Mouse (Mus musculus) lung, embryonic 15.5 days (tissue): ENCODE results near the gene Sdhc. TPM values are rescaled to one million over a fixed set of nuclear protein-coding genes. Genes with fewer than 3 reads are reported as not detected.

ENCODE experiments used
- ATAC-seq: fragments of 200-750 bp; cut with Nextera tagmentation; 2 replicates; pipeline ENCODE4 v1.8.0; 2017; ENCODE audit warnings: moderate number of reproducible peaks, borderline replicate concordance; ENCODE audit not compliant: low FRiP score, low TSS enrichment; ENCODE audit errors: extremely low read depth
- H3K27ac ChIP-seq: fragments of 300-500 bp; sonication (generic); 2 replicates; pipeline ENCODE4 v1.5.1; 2015; ENCODE audit warnings: moderate library complexity, mild to moderate bottlenecking, inconsistent platforms
- H3K27me3 ChIP-seq: fragments of 300-500 bp; sonication (generic); 2 replicates; pipeline ENCODE4 v1.6.1; 2015; ENCODE audit warnings: inconsistent platforms
- H3K36me3 ChIP-seq: fragments of 300-500 bp; sonication (generic); 2 replicates; pipeline ENCODE4 v1.6.1; 2015; ENCODE audit warnings: inconsistent platforms
- H3K4me1 ChIP-seq: fragments of 300-500 bp; sonication (generic); 2 replicates; pipeline ENCODE4 v1.6.1; 2015; ENCODE audit warnings: inconsistent platforms
- H3K4me2 ChIP-seq: fragments of 300-500 bp; sonication (generic); 2 replicates; pipeline ENCODE4 v1.6.1; 2015; ENCODE audit warnings: inconsistent platforms, mild to moderate bottlenecking, moderate library complexity
- H3K4me3 ChIP-seq: fragments of 300-500 bp; sonication (generic); 2 replicates; pipeline ENCODE4 v1.5.1; 2015; ENCODE audit warnings: mild to moderate bottlenecking, inconsistent platforms
- H3K9ac ChIP-seq: fragments of 300-500 bp; sonication (generic); 2 replicates; pipeline ENCODE4 v1.6.1; 2015; ENCODE audit warnings: inconsistent platforms
- H3K9me3 ChIP-seq: fragments of 300-500 bp; sonication (generic); 2 replicates; pipeline ENCODE4 v1.6.1; 2016; ENCODE audit warnings: inconsistent platforms
- WGBS: fragments of 180-500 bp; shearing (Covaris S2); methylation state at CpG from one replicate; pipeline ENCODE4 v1.1.7; 2015; 5-methylcytosine and 5-hydroxymethylcytosine counted together
- polyA plus RNA-seq: library from polyadenylated mRNA; unstranded; fragments of >200 nt; fragmentation: Nextera tagmentation; extraction: Ambion mirVana; gene quantifications from 2 replicates; pipeline ENCODE4 v1.2.1, GENCODE M21; 2015

The Sdhc gene
- 256 and 267 TPM in 2 replicates for polyA plus RNA-seq

- peaks cover 16% of the 10 kb centered on the region for H3K4me1 ChIP-seq
- peak within 1 kb of the TSS; percentile 69 for H3K4me3 ChIP-seq
- H3K4me2 ChIP-seq: peak within 1 kb of the TSS; percentile 71
- H3K9me3 ChIP-seq: no peaks in the 10 kb centered on the region
- H3K36me3 ChIP-seq: peaks cover 6% of the 10 kb centered on the region; the same call in 1 of the 2 replicates
- ATAC-seq: peak; percentile 97
- under 1% methylated on average over 34 of the region's 34 CpGs for WGBS
- peak within 1 kb of the TSS; percentile 73 for H3K9ac ChIP-seq
- peak within 1 kb of the TSS; percentile 65 for H3K27ac ChIP-seq
- H3K27me3 ChIP-seq: no peaks in the 10 kb centered on the region
Observed at GRCm38 (mm10) chr1:171149974-171150760, at the start of gene Sdhc, which contains the start of gene Mpz. Gene Sdhc (minus strand): TSS chr1:171150603. Gene Mpz (plus strand): TSS chr1:171150711.

- 31% methylated on average over 1 of the region's 1 CpGs for WGBS
- Histone ChIP-seq H3K4me2 (no peak overlapping the region), H3K27me3 (peaks cover 41% of the 10 kb centered on the region), H3K27ac (no peak overlapping the region), H3K4me3 (no peak overlapping the region), H3K9me3 (no peaks in the 10 kb centered on the region), H3K36me3 (no peaks in the 10 kb centered on the region), H3K9ac (no peak overlapping the region), H3K4me1 (peaks cover 9% of the 10 kb centered on the region; the same call in 1 of the 2 replicates)
- no peak for ATAC-seq
Observed at GRCm38 (mm10) chr1:171199532-171199931, 49.1 kb upstream of the Sdhc start.

- H3K9ac ChIP-seq: 0 out of 2 replicates have a peak within 1 kb of the TSS, but pooled peaks have one; percentile 1
- H3K4me1 ChIP-seq: peaks cover 14% of the 10 kb centered on the region
- no peak within 1 kb of the TSS for H3K27ac ChIP-seq
- H3K27me3 ChIP-seq: peaks cover 71% of the 10 kb centered on the region
- no peaks in the 10 kb centered on the region for H3K36me3 ChIP-seq
- under 1% methylated on average over 33 of the region's 33 CpGs for WGBS
- H3K9me3 ChIP-seq: no peaks in the 10 kb centered on the region
- peak within 1 kb of the TSS; percentile 78 for H3K4me2 ChIP-seq
- peak within 1 kb of the TSS; percentile 47 for H3K4me3 ChIP-seq
- peak; percentile 90; the same call in 1 of the 2 replicates for ATAC-seq
Observed at GRCm38 (mm10) chr1:171195887-171196397, 45.5 kb upstream of the Sdhc start, which contains the start of gene Pcp4l1. Gene Pcp4l1 (minus strand): TSS chr1:171196268.

- Histone ChIP-seq H3K4me3 (peak overlapping the region; percentile 47), H3K4me1 (peaks cover 14% of the 10 kb centered on the region), H3K9me3 (no peaks in the 10 kb centered on the region), H3K27me3 (peaks cover 71% of the 10 kb centered on the region), H3K36me3 (no peaks in the 10 kb centered on the region), H3K4me2 (peak overlapping the region; percentile 78), H3K27ac (no peak overlapping the region), H3K9ac (no peak overlapping the region)
- 9% methylated on average over 20 of the region's 20 CpGs for WGBS
- ATAC-seq: 0 out of 2 replicates have a peak, but pooled peaks have one; percentile 52
Observed at GRCm38 (mm10) chr1:171195046-171195822, 44.8 kb upstream of the Sdhc start.

- H3K36me3 ChIP-seq: no peaks in the 10 kb centered on the region
- H3K27me3 ChIP-seq: peaks cover 71% of the 10 kb centered on the region
- H3K27ac ChIP-seq: no peak overlapping the region
- H3K4me1 ChIP-seq: peaks cover 20% of the 10 kb centered on the region
- no peak for ATAC-seq
- no peak overlapping the region for H3K4me3 ChIP-seq
- H3K9ac ChIP-seq: no peak overlapping the region
- H3K9me3 ChIP-seq: no peaks in the 10 kb centered on the region
- 32% methylated on average over 11 of the region's 11 CpGs for WGBS
- no peak overlapping the region for H3K4me2 ChIP-seq
Observed at GRCm38 (mm10) chr1:171193911-171194830, 43.8 kb upstream of the Sdhc start.

- Histone ChIP-seq H3K36me3 (no peaks in the 10 kb centered on the region), H3K27ac (no peak overlapping the region), H3K4me3 (peak overlapping the region; percentile 0; the same call in 1 of the 2 replicates), H3K27me3 (peaks cover 65% of the 10 kb centered on the region), H3K4me2 (peak overlapping the region; percentile 33), H3K4me1 (peaks cover 24% of the 10 kb centered on the region), H3K9ac (no peak overlapping the region), H3K9me3 (no peaks in the 10 kb centered on the region)
- WGBS: 9% methylated on average over 18 of the region's 18 CpGs
- ATAC-seq: no peak
Observed at GRCm38 (mm10) chr1:171193093-171193840, 42.9 kb upstream of the Sdhc start.

- Histone ChIP-seq H3K9me3 (no peaks in the 10 kb centered on the region), H3K9ac (no peak overlapping the region), H3K4me2 (no peak overlapping the region), H3K27ac (no peak overlapping the region), H3K4me1 (peaks cover 24% of the 10 kb centered on the region), H3K36me3 (no peaks in the 10 kb centered on the region), H3K4me3 (no peak overlapping the region), H3K27me3 (peaks cover 58% of the 10 kb centered on the region)
- ATAC-seq: no peak
- WGBS: 49% methylated on average over 10 of the region's 10 CpGs
Observed at GRCm38 (mm10) chr1:171192283-171192682, 41.9 kb upstream of the Sdhc start.

GRCm38 (mm10) chr1:171190832-171191231 lies 40.4 kb upstream of the Sdhc start:
- Histone ChIP-seq H3K36me3 (no peaks in the 10 kb centered on the region), H3K4me3 (no peak overlapping the region), H3K27ac (no peak overlapping the region), H3K27me3 (peaks cover 43% of the 10 kb centered on the region), H3K4me1 (peaks cover 19% of the 10 kb centered on the region), H3K9ac (no peak overlapping the region), H3K9me3 (no peaks in the 10 kb centered on the region), H3K4me2 (no peak overlapping the region)
- ATAC-seq: no peak
- 94% methylated on average over 9 of the region's 9 CpGs for WGBS

GRCm38 (mm10) chr1:171189476-171190114 lies 39.2 kb upstream of the Sdhc start:
- peak overlapping the region; percentile 35 for H3K27ac ChIP-seq
- H3K27me3 ChIP-seq: peaks cover 31% of the 10 kb centered on the region
- peak overlapping the region; percentile 19; the same call in 1 of the 2 replicates for H3K4me2 ChIP-seq
- H3K9me3 ChIP-seq: no peaks in the 10 kb centered on the region
- WGBS: 38% methylated on average over 14 of the region's 14 CpGs
- peaks cover 15% of the 10 kb centered on the region for H3K4me1 ChIP-seq
- ATAC-seq: peak; percentile 62
- no peak overlapping the region for H3K4me3 ChIP-seq
- no peaks in the 10 kb centered on the region for H3K36me3 ChIP-seq
- no peak overlapping the region for H3K9ac ChIP-seq

GRCm38 (mm10) chr1:171189046-171189445 lies 38.6 kb upstream of the Sdhc start:
- H3K36me3 ChIP-seq: no peaks in the 10 kb centered on the region
- peak; percentile 16; the same call in 1 of the 2 replicates for ATAC-seq
- H3K27me3 ChIP-seq: peaks cover 25% of the 10 kb centered on the region
- peak overlapping the region; percentile 35 for H3K27ac ChIP-seq
- H3K4me1 ChIP-seq: peaks cover 15% of the 10 kb centered on the region
- WGBS: 4% methylated on average over 8 of the region's 8 CpGs
- no peaks in the 10 kb centered on the region for H3K9me3 ChIP-seq
- H3K4me2 ChIP-seq: peak overlapping the region; percentile 19; the same call in 1 of the 2 replicates
- H3K9ac ChIP-seq: no peak overlapping the region
- no peak overlapping the region for H3K4me3 ChIP-seq
